Mouse (Mus musculus) cortical plate, adult 2 months (tissue): ENCODE measurements around the gene Hcrtr2. TPM values are rescaled to one million over a fixed set of nuclear protein-coding genes. Genes with fewer than 3 reads are reported as not detected.

Experiments
- H3K27ac ChIP-seq: fragments of 200-500 bp; 2 replicates; pipeline ENCODE4 v1.5.1; 2012; ENCODE audit warnings: low read length, control low read depth, inconsistent platforms; ENCODE audit not compliant: insufficient read depth
- H3K4me1 ChIP-seq: fragments of 200-500 bp; 2 replicates; pipeline ENCODE4 v1.6.1; 2011; ENCODE audit warnings: low read length; ENCODE audit not compliant: control insufficient read depth, insufficient read depth
- H3K4me3 ChIP-seq: fragments of 200-500 bp; 2 replicates; pipeline ENCODE4 v1.5.1; 2011; ENCODE audit warnings: mild to moderate bottlenecking, low read length, control low read depth; ENCODE audit not compliant: insufficient read depth
- CTCF ChIP-seq: fragments of 200-500 bp; IDR thresholded peaks from 2 replicates; pipeline ENCODE4 v1.5.1; 2011; ENCODE audit warnings: mild to moderate bottlenecking, control low read depth, low read length; ENCODE audit not compliant: insufficient read depth; ENCODE audit errors: extremely low read depth
- POLR2A ChIP-seq: fragments of 200-500 bp; IDR thresholded peaks from 2 replicates; pipeline ENCODE4 v1.6.1; 2011; ENCODE audit warnings: mild to moderate bottlenecking, low read length, control low read depth; ENCODE audit not compliant: insufficient read depth; ENCODE audit errors: extremely low read depth
- polyA plus RNA-seq: library from polyadenylated mRNA; depleted of rRNA; stranded (reverse); fragments of >200 nt; gene quantifications from 2 replicates; pipeline ENCODE4 v1.2.3, GENCODE M21; 2012

The Hcrtr2 gene
- polyA plus RNA-seq, 1 experiment, result 1.3 TPM

DNA sequence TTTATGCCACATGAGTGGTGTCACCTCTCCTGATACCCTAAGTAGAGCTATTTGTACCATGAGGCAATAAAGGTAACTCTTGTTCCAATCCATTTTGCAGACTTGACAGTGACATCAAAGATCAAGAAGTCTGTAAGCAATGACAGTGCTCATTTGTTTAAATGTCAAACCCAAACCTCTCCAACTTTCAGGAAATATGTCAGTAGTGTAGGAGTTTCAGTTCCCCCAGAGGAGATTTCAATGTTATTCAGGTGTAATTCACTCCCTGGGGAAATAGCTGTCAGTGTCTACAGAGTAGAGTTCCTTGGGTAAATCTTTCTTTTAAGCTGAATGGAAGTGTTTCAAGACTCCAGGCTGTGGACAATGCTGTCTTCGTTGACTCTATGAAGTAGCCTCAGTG is 2.9 kb downstream of the Hcrtr2 start:
- H3K4me1 ChIP-seq, result peaks cover 3% of the 10 kb centered on the region; the same call in 1 of the 2 replicates
- H3K4me3 ChIP-seq, result no peak overlapping the region
- TF ChIP-seq CTCF (no peak), POLR2A (no peak)
- H3K27ac ChIP-seq, result no peak overlapping the region

DNA sequence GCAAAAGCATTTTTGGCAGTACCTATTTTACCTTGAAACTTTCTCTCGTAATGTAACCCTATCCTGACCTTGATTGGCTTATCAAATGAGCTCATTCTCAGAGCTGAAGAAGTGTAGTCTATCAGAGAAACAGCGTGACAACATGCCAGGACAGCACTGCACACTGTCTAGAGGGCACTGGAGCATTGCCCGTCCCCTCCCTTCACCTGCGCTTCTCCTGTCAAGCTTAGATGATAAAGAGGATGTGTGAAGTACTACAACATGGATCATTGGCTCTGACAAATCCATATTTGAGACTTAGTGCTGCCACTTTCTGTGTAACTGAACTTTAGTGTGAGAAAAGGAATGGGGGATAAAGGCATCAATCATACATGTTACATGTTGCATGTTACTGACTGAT is 5.4 kb downstream of the Hcrtr2 start:
- no peak for TF ChIP-seq CTCF
- TF ChIP-seq POLR2A, result no peak
- H3K4me1 ChIP-seq, result peaks cover 3% of the 10 kb centered on the region; the same call in 1 of the 2 replicates
- H3K4me3 ChIP-seq, result no peak overlapping the region
- no peak overlapping the region for H3K27ac ChIP-seq

DNA sequence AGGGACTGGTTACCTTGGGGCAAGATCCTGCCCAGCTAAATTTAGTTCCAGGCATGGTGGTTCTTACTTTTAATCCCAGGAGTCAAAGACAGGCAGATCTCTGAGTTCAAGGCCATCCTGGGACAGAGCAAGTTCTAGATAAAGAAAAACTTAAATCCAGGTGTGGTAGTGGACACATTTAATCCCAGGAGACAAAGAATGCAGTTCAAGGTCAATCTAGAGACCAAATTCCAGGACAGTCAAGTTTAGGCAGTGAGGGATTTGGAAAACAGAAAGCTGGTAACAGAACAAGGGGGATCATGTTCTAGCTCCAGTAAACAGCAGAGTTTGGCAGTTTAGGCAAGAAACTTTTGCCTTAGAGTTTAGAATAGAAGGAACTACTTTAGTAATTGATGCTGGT is 8.6 kb downstream of the Hcrtr2 start:
- no peaks in the 10 kb centered on the region for H3K4me1 ChIP-seq
- H3K4me3 ChIP-seq, result no peak overlapping the region
- TF ChIP-seq POLR2A, result no peak
- TF ChIP-seq CTCF, result no peak
- H3K27ac ChIP-seq, result no peak overlapping the region

DNA sequence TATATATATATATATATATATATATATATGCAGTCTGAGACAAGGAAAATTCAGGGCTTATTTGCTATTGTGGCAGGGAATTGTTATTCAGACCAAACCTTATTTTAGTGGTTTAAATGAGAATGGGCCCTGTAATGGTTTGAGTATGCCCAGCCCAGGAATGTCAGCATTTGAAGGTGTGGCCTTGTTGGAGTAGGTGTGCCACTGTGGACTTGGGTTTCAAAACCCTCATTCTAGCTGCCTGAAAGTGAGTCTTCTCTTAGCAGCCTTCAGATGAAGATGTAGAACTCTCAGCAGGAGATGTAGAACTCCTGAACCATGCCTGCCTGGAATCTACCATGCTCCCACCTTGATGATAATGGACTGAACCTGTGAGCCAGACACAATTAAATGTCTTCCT is 9.7 kb downstream of the Hcrtr2 start:
- TF ChIP-seq CTCF, result no peak
- TF ChIP-seq POLR2A, result no peak
- Histone ChIP-seq H3K4me3 (no peak overlapping the region), H3K27ac (no peak overlapping the region), H3K4me1 (no peaks in the 10 kb centered on the region)

DNA sequence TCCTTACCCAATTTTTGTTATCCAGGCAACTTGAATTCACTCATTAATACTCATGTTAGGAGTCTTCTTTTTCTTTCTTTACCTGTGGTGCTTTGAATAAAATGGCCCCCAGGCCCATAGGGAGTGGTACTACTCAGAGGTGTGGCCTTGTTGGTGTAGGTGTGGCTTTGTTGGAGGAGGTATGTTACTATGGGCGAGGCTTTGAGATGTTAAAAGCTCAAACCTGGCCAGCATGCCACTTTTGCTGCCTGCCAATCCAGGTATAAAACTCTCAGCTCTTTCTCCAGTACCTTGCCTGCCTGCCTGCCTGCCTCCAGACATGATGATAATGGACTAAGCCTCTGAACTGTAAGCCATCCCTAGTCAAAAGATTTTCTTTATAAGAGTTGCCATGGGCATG is 11.4 kb downstream of the Hcrtr2 start:
- no peaks in the 10 kb centered on the region for H3K4me1 ChIP-seq
- no peak for TF ChIP-seq CTCF
- TF ChIP-seq POLR2A, result no peak
- H3K27ac ChIP-seq, result no peak overlapping the region
- H3K4me3 ChIP-seq, result no peak overlapping the region

DNA sequence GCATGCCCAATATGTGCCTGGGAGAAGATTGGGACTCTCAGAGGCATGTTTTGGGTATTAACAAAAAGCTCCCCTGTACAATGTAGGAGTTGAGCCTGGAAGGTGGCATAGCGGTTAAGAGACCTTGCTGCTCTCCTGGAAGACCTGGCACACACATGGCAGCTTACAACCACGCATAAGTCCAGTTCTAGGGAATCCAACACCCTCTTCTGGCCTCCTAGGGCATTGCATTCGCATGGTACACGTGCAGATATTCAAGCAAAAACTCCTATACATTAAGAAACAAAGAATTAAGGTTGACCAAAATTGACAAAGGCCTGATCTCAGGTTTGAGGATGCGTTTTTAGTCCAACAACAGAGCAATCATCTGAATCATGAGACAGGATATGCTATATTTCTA is 32.3 kb downstream of the Hcrtr2 start:
- Histone ChIP-seq H3K4me1 (no peaks in the 10 kb centered on the region), H3K27ac (no peak overlapping the region), H3K4me3 (no peak overlapping the region)
- TF ChIP-seq CTCF, result no peak
- no peak for TF ChIP-seq POLR2A

DNA sequence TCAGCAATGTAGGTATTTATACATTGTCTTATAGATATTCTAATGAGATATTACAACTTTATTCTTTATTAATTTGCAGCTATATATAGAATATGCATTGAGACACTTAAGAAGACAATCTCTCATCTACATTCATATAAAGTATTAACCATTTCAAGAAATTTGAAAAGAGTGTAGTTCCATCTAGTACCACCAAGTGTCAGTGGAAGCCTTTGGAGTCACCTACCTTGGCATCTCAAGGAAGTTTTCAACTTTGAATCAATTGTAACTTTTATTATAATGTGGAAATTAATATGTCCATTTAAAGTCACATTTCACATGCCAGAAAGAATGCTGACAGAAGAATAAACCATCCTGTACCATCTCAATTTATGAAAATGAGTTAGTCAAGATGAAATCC is 52.8 kb downstream of the Hcrtr2 start:
- TF ChIP-seq POLR2A, result no peak
- TF ChIP-seq CTCF, result 0 out of 2 replicates have a peak, but pooled peaks have one; percentile 6
- H3K4me3 ChIP-seq, result no peak overlapping the region
- no peaks in the 10 kb centered on the region for H3K4me1 ChIP-seq
- H3K27ac ChIP-seq, result no peak overlapping the region

DNA sequence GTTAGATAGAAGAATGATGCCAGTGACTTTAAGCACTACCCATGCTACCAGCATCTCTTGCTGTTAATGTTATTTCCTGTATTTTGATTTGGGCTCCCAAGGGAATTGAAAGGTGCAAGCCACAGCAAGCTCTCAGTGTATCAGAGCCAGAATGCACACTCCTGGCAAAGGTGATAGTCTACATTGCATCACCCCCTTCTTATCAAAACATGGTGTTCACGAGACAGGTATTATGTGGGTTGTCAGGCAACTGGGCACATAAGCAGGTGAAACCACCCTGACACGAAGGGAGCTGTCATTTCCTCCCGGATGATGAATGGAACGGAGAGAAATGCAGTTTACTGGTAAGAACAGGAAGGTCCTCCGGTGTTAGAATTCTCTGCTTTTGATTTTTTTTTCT is 65.9 kb downstream of the Hcrtr2 start:
- no peak overlapping the region for H3K27ac ChIP-seq
- H3K4me3 ChIP-seq, result no peak overlapping the region
- no peaks in the 10 kb centered on the region for H3K4me1 ChIP-seq
- TF ChIP-seq CTCF, result no peak
- no peak for TF ChIP-seq POLR2A

DNA sequence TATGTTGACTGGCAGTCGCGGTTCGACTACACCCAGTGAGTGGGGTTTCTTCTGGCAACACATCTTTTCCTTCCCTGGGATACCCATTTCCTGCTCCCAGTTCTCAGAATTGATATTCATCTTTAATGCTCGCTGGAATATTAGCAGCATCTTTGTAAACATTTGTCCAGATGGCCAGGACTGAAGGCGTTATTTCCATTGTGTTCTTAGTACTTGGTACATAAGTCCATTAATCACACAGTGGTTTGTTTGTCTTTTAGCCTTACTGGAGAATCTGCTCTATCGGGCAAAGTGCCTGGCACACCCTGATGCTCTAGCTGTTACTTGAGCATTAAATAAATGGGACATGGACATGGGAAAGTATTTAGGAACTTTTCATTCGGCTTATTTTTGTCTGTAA is 71.1 kb downstream of the Hcrtr2 start:
- no peaks in the 10 kb centered on the region for H3K4me1 ChIP-seq
- no peak overlapping the region for H3K27ac ChIP-seq
- no peak for TF ChIP-seq CTCF
- no peak for TF ChIP-seq POLR2A
- H3K4me3 ChIP-seq, result no peak overlapping the region

DNA sequence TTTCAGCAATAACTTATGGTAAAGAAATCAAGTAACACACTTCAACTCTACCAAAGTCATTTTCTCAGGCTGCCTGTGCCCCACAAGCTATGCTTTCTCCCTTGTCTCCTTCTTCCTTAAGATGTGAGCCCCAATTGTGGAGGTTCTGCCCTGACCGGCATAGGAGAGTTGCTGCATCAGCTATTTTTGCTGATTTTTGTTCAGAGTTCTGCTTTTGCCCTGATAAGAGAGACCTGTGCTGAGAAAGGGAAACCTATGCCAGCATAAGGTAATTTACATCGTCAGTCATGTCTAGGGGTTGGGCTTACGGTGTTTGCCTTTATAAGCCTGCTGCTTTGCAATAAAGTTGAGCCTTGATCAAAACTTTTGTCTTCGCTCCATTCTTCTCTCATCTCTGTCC is 71.5 kb downstream of the Hcrtr2 start:
- no peak overlapping the region for H3K27ac ChIP-seq
- TF ChIP-seq POLR2A (no peak), CTCF (no peak)
- H3K4me3 ChIP-seq, result no peak overlapping the region
- H3K4me1 ChIP-seq, result no peaks in the 10 kb centered on the region

DNA sequence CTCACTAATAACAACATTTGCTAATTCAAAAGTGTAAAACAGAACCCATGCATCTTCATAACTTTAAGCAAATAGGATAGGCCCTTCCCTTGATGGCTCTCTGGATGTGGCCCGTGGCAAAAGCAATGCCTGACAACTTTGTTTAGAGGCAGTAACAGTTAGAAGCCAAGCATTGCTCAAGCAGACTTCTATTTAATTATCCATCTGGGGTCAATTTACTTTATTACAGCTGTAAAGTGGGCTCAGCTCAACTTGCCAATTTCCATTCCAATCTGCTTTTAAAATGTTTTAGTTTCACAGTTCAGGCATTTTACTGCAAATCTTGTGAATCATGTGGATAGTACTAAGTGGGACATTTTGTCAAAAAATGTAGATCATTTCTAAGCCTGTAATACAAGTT is 81.3 kb downstream of the Hcrtr2 start:
- no peak overlapping the region for H3K27ac ChIP-seq

DNA sequence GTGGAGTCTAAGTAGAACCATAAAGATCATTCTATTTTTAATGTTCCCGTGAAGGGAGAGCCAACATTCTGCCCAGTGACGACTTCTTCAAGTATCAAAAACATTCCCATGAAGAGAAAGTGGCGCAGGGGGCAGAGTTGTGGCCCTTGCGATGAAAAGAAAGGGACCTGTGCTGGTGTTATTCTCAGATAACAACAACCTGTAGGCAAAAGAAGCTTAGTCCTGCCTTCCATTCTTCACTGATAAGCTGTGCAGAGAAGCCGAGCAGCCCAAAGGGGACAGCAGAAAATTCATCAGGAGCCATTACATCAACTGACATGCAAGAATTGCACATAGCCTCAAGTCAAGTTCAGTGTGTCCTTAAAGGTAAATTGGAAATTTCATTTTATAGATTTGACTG is 85.7 kb downstream of the Hcrtr2 start:
- H3K27ac ChIP-seq, result no peak overlapping the region
- TF ChIP-seq POLR2A (no peak), CTCF (no peak)
- H3K4me1 ChIP-seq, result no peaks in the 10 kb centered on the region
- H3K4me3 ChIP-seq, result no peak overlapping the region

More for the DNA sequence above, 81.3 kb downstream of the Hcrtr2 start:
- TF ChIP-seq CTCF (no peak), POLR2A (no peak)
- H3K4me3 ChIP-seq, result no peak overlapping the region
- no peaks in the 10 kb centered on the region for H3K4me1 ChIP-seq
